Mouse (Mus musculus): Measurements from ENCODE around the gene Rgl1. TPM values are rescaled to one million over a fixed set of nuclear protein-coding genes. Genes with fewer than 3 reads are reported as not detected.
A peak's percentile ranks its signal among the peaks of the same experiment; 100 is the strongest.

The Rgl1 gene
- total and polyA plus RNA-seq, 2 experiments from 2014 or later = 22.5 to 27.8 TPM

DNA sequence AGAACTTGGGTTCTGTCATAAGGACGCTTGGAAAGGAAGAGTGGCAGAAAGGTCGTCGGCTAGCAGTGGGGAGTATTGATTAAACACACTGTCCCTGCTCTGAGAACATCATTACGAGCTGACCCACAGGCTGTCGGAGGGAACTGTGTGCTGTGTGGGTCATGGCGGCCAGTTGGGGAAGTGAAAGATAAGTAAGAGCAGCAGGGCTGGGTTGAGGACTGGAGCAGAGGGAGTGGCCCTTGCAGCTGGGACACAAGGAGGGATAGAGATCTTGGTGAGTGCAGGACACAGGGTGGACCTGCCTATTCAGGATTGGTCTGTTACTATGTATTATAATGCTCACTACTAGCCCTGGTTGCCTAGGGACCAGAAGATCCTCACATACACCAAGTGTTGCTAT is 38.8 kb upstream of the Rgl1 start:
- no peaks in the 10 kb centered on the region for H3K9me3 ChIP-seq (ENCODE audit: low read length)
- DNase-seq (no peak), ATAC-seq (peak; percentile 48; the same call in 1 of the 2 replicates)
- WGBS = 87% methylated on average over 6 of the region's 6 CpGs
- TF ChIP-seq CTCF (IDR thresholded peaks at IDR 0.05; ENCODE audit: low read depth) = no peak
- H3K27ac ChIP-seq (ENCODE audit: low read depth, low read length) = no peak overlapping the region
- H3K9ac ChIP-seq = no peak overlapping the region
- H3K4me3 ChIP-seq (ENCODE audit: low read depth, low read length) = no peak overlapping the region
- H3K36me3 ChIP-seq (ENCODE audit: insufficient read depth) = no peaks in the 10 kb centered on the region
- H3K4me1 ChIP-seq (ENCODE audit: insufficient read depth) = no peaks in the 10 kb centered on the region
- H3K27me3 ChIP-seq (ENCODE audit: insufficient read depth, low read length) = no peaks in the 10 kb centered on the region
- no peak overlapping the region for H3K4me2 ChIP-seq (ENCODE audit: low read depth)

DNA sequence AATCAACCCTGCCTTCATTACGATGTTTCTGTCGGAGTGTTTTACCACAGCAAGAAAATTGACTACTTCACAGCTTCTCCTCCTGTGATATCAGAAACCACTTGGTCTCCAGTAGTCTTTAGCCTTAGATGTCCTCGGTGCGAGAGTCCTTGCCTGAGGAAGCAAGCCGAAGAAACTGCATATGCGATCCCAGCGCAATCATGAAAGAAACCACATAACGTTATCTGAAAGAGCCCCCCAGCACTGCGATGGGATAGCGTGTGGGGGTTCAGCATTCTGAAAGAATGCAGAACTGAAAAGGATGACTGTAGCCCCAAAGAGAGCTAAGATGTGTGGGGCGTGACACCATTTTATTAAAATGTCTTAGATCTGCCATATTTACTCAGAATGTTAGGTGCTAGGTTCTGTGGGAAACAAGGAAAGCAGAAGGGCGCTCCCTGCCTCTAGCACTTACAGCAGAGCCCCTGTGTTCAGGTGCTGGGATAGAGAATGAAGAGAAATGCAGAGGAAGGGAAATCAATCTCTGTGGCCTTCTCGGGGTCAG is 34.6 kb upstream of the Rgl1 start:
- H3K27me3 ChIP-seq (ENCODE audit: insufficient read depth, low read length) = no peaks in the 10 kb centered on the region
- H3K9ac ChIP-seq = no peak overlapping the region
- H3K36me3 ChIP-seq (ENCODE audit: insufficient read depth) = no peaks in the 10 kb centered on the region
- DNase-seq = no peak
- 89% methylated on average over 13 of the region's 13 CpGs for WGBS
- H3K27ac ChIP-seq (ENCODE audit: low read depth, low read length) = no peak overlapping the region
- H3K4me1 ChIP-seq (ENCODE audit: insufficient read depth) = no peaks in the 10 kb centered on the region
- H3K9me3 ChIP-seq (ENCODE audit: low read length) = no peaks in the 10 kb centered on the region
- TF ChIP-seq CTCF (IDR thresholded peaks at IDR 0.05; ENCODE audit: low read depth) = no peak
- no peak for ATAC-seq
- H3K4me3 ChIP-seq (ENCODE audit: low read depth, low read length) = no peak overlapping the region
- H3K4me2 ChIP-seq (ENCODE audit: low read depth) = no peak overlapping the region

GRCm38 (mm10) chr1:152799897-152800296 is 33.7 kb upstream of the Rgl1 start, which contains the start of gene Ncf2:
Gene Ncf2, plus strand, starts transcription at chr1:152800194.
- Histone ChIP-seq H3K27me3 (ENCODE audit: insufficient read depth, low read length) (no peaks in the 10 kb centered on the region), H3K4me3 (ENCODE audit: low read depth, low read length) (no peak within 1 kb of the TSS), H3K4me1 (ENCODE audit: insufficient read depth) (no peaks in the 10 kb centered on the region), H3K4me2 (ENCODE audit: low read depth) (no peak within 1 kb of the TSS), H3K9me3 (ENCODE audit: low read length) (no peaks in the 10 kb centered on the region), H3K9ac (no peak within 1 kb of the TSS), H3K27ac (ENCODE audit: low read depth, low read length) (no peak within 1 kb of the TSS), H3K36me3 (ENCODE audit: insufficient read depth) (no peaks in the 10 kb centered on the region)
- 13% methylated on average over 2 of the region's 2 CpGs for WGBS
- ATAC-seq = peak; percentile 76
- TF ChIP-seq CTCF (IDR thresholded peaks at IDR 0.05; ENCODE audit: low read depth) = no peak
- no peak for DNase-seq

DNA sequence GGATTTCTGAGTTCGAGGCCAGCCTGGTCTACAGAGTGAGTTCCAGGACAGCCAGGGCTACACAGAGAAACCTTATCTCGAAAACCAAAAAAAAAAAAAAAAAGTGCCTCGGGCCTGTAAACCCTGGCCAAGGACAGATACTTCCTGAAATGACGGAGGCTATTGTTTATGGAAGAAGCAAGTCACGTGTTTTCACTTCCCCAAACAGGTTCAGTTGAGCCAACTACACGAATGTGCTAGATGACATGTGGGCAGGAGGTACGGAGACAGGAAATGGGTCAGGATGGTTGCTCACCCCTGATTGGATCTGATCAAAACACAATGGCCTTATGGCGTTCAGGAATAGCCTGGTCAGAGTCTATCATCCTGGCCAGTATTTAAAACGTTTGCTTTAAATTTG is 32.0 kb upstream of the Rgl1 start:
- WGBS = 82% methylated on average over 9 of the region's 9 CpGs
- ATAC-seq = no peak
- no peak for TF ChIP-seq CTCF (IDR thresholded peaks at IDR 0.05; ENCODE audit: low read depth)

GRCm38 (mm10) chr1:152796683-152797263 is 30.6 kb upstream of the Rgl1 start:
- 86% methylated on average over 8 of the region's 8 CpGs for WGBS
- Histone ChIP-seq H3K4me3 (ENCODE audit: low read depth, low read length) (no peak overlapping the region), H3K4me1 (ENCODE audit: insufficient read depth) (no peaks in the 10 kb centered on the region), H3K27me3 (ENCODE audit: insufficient read depth, low read length) (no peaks in the 10 kb centered on the region), H3K36me3 (ENCODE audit: insufficient read depth) (no peaks in the 10 kb centered on the region), H3K9ac (no peak overlapping the region), H3K27ac (ENCODE audit: low read depth, low read length) (no peak overlapping the region), H3K9me3 (ENCODE audit: low read length) (no peaks in the 10 kb centered on the region), H3K4me2 (ENCODE audit: low read depth) (no peak overlapping the region)
- no peak for ATAC-seq
- no peak for DNase-seq
- TF ChIP-seq CTCF (IDR thresholded peaks at IDR 0.05; ENCODE audit: low read depth) = no peak

More for the DNA sequence above, 32.0 kb upstream of the Rgl1 start:
- DNase-seq = no peak
- H3K9me3 ChIP-seq (ENCODE audit: low read length) = no peaks in the 10 kb centered on the region
- H3K27ac ChIP-seq (ENCODE audit: low read depth, low read length) = no peak overlapping the region
- H3K27me3 ChIP-seq (ENCODE audit: insufficient read depth, low read length) = no peaks in the 10 kb centered on the region
- H3K4me1 ChIP-seq (ENCODE audit: insufficient read depth) = no peaks in the 10 kb centered on the region
- no peaks in the 10 kb centered on the region for H3K36me3 ChIP-seq (ENCODE audit: insufficient read depth)
- H3K4me3 ChIP-seq (ENCODE audit: low read depth, low read length) = no peak overlapping the region
- H3K9ac ChIP-seq = no peak overlapping the region
- H3K4me2 ChIP-seq (ENCODE audit: low read depth) = no peak overlapping the region

- no peak for DNase-seq
- Histone ChIP-seq H3K9me3 (ENCODE audit: low read length) (no peaks in the 10 kb centered on the region), H3K27me3 (ENCODE audit: insufficient read depth, low read length) (no peaks in the 10 kb centered on the region), H3K4me1 (ENCODE audit: insufficient read depth) (no peaks in the 10 kb centered on the region), H3K9ac (no peak overlapping the region), H3K36me3 (ENCODE audit: insufficient read depth) (no peaks in the 10 kb centered on the region), H3K4me2 (ENCODE audit: low read depth) (no peak overlapping the region), H3K27ac (ENCODE audit: low read depth, low read length) (no peak overlapping the region), H3K4me3 (ENCODE audit: low read depth, low read length) (no peak overlapping the region)
- TF ChIP-seq CTCF (IDR thresholded peaks at IDR 0.05; ENCODE audit: low read depth) = no peak
- 79% methylated on average over 8 of the region's 8 CpGs for WGBS
- no peak for ATAC-seq
These were observed 29.6 kb upstream of the Rgl1 start for GRCm38 (mm10) chr1:152795688-152796255.

GRCm38 (mm10) chr1:152793495-152794130 is 27.5 kb upstream of the Rgl1 start:
- no peak for TF ChIP-seq CTCF (IDR thresholded peaks at IDR 0.05; ENCODE audit: low read depth)
- DNase-seq = no peak
- no peaks in the 10 kb centered on the region for H3K27me3 ChIP-seq (ENCODE audit: insufficient read depth, low read length)
- no peak overlapping the region for H3K4me2 ChIP-seq (ENCODE audit: low read depth)
- no peak for ATAC-seq
- 29% methylated on average over 6 of the region's 6 CpGs for WGBS
- no peaks in the 10 kb centered on the region for H3K9me3 ChIP-seq (ENCODE audit: low read length)
- H3K4me3 ChIP-seq (ENCODE audit: low read depth, low read length) = no peak overlapping the region
- H3K9ac ChIP-seq = no peak overlapping the region
- H3K36me3 ChIP-seq (ENCODE audit: insufficient read depth) = no peaks in the 10 kb centered on the region
- H3K27ac ChIP-seq (ENCODE audit: low read depth, low read length) = no peak overlapping the region
- no peaks in the 10 kb centered on the region for H3K4me1 ChIP-seq (ENCODE audit: insufficient read depth)

Data from forebrain, postnatal 0 days (tissue).